Mouse (Mus musculus): ENCODE results near the gene Kif13a.

GRCm38 (mm10) chr13:46959139-46959538 is 29.5 kb upstream of the Kif13a start:
- TF ChIP-seq CTCF (IDR thresholded peaks at IDR 0.05; ENCODE audit: low read depth) (no peak), EP300 (optimal IDR thresholded peaks at IDR 0.05) (no peak)
